In the genomic region with DNA sequence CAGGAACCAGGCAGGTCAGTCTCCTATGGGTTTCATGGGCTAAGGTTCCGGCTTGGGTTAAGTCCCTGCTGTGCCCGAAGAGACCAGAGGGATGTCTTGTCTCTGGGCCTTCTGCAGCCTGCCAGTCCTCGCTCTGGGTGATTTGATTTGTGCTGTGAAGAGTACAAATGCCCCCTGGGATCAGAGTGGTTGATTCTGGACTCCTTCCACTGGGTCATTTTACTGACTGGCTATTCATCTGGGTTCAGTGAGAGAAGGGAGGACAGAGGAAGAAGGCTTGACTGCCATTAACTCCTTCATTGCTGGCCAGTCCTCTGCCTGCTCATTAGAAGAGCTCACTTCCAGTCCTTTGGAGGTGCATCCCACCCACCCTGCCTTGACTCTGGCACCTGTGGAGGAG, we compare ENCODE assay signal across 14 mouse cellular contexts.
DNase-seq lines count a peak whose midpoint lies in the region; ATAC-seq and TF ChIP-seq lines count a peak whose summit lies in the region.
"Had no signal": no experiment of that assay in that cellular context is flagged by ENCODE, and none has a peak within 500 bp of the region (broad histone marks: within the 10 kb centered on the region; RNA-seq: fewer than 3 reads in every experiment).

No protein-coding gene starts in this region.

- intact Hi-C loops in heart, postnatal 10 days (cut with DNase I): no loop called here

- peak; percentile 41 for ATAC-seq in kidney, embryonic 15.5 days (replicated peaks; ENCODE audit: low FRiP score)
- no peak for ATAC-seq in stomach, embryonic 14.5 days (ENCODE audit: insufficient number of reproducible peaks, insufficient read depth, low FRiP score, low read depth)
- no peak for ATAC-seq in stomach, postnatal 0 days (ENCODE audit: low FRiP score, low TSS enrichment)
- ATAC-seq in megakaryocyte-erythroid progenitor cell, adult 5-6 weeks (replicated peaks; ENCODE audit: low FRiP score, low TSS enrichment, poor library complexity, severe bottlenecking): no peak
- ATAC-seq: forebrain, embryonic 16.5 days; liver, embryonic 12.5 days had no signal

- H3K4me3 ChIP-seq in kidney, embryonic 15.5 days (replicated peaks): no peak overlapping the region
- no peak overlapping the region for H3K4me3 ChIP-seq in kidney, adult 2 months (ENCODE audit: insufficient read depth, low read depth, low read length)
- H3K4me3 ChIP-seq in stomach, embryonic 14.5 days (ENCODE audit: low read depth, low read length): no peak overlapping the region
- no peak overlapping the region for H3K4me3 ChIP-seq in stomach, postnatal 0 days (ENCODE audit: low read depth, low read length)
- H3K4me3 ChIP-seq: gastrocnemius, adult 2 months; heart, embryonic 10.5 days; liver, embryonic 12.5 days had no signal

- no peak overlapping the region for H3K9ac ChIP-seq in kidney, embryonic 15.5 days
- no peak overlapping the region for H3K9ac ChIP-seq in stomach, embryonic 14.5 days (replicated peaks; ENCODE audit: low read depth, low read length)
- no peak overlapping the region for H3K9ac ChIP-seq in stomach, postnatal 0 days (ENCODE audit: low read length)
- H3K9ac ChIP-seq: liver, embryonic 12.5 days had no signal

- TF ChIP-seq CTCF in kidney, adult 2 months (conservative IDR thresholded peaks at IDR 0.05; ENCODE audit: insufficient read depth, insufficient read length, low read depth, low read length): no peak
- TF ChIP-seq CTCF in stomach, postnatal 0 days (IDR thresholded peaks at IDR 0.05; ENCODE audit: low read depth): no peak

- peak overlapping the region; percentile 91 for H3K27ac ChIP-seq in kidney, embryonic 15.5 days
- H3K27ac ChIP-seq in kidney, adult 2 months (ENCODE audit: insufficient read depth, low read depth, low read length): no peak overlapping the region
- H3K27ac ChIP-seq in stomach, embryonic 14.5 days (ENCODE audit: low read length): 0 out of 2 replicates have a peak overlapping the region, but pooled peaks have one; percentile 10
- H3K27ac ChIP-seq in stomach, postnatal 0 days (replicated peaks): no peak overlapping the region
- H3K27ac ChIP-seq: gastrocnemius, adult 2 months; heart, embryonic 10.5 days; liver, embryonic 12.5 days had no signal

- 32% methylated on average over 3 of the region's 3 CpGs for WGBS in kidney, embryonic 15.5 days
- WGBS in kidney, adult 2 months: 54% methylated on average over 3 of the region's 3 CpGs
- 66% methylated on average over 3 of the region's 3 CpGs for WGBS in stomach, embryonic 14.5 days
- WGBS in stomach, postnatal 0 days: 64% methylated on average over 3 of the region's 3 CpGs

- no peaks in the 10 kb centered on the region for H3K36me3 ChIP-seq in kidney, embryonic 15.5 days
- no peaks in the 10 kb centered on the region for H3K36me3 ChIP-seq in kidney, adult 2 months (ENCODE audit: control insufficient read depth, insufficient read depth, low read length)
- H3K36me3 ChIP-seq in stomach, embryonic 14.5 days (ENCODE audit: control insufficient read depth, insufficient read depth, low read length): no peaks in the 10 kb centered on the region
- H3K36me3 ChIP-seq in stomach, postnatal 0 days (ENCODE audit: control insufficient read depth, insufficient read depth, low read length): no peaks in the 10 kb centered on the region
- H3K36me3 ChIP-seq: heart, embryonic 10.5 days; liver, embryonic 12.5 days had no signal

- TF ChIP-seq EP300 in stomach, postnatal 0 days (optimal IDR thresholded peaks at IDR 0.05): no peak

- peak overlapping the region; percentile 27 for H3K4me2 ChIP-seq in kidney, embryonic 15.5 days
- no peak overlapping the region for H3K4me2 ChIP-seq in stomach, embryonic 14.5 days (replicated peaks; ENCODE audit: low read depth, low read length)
- H3K4me2 ChIP-seq in stomach, postnatal 0 days (replicated peaks; ENCODE audit: low read depth): no peak overlapping the region
- H3K4me2 ChIP-seq: liver, embryonic 12.5 days had no signal

- H3K27me3 ChIP-seq in kidney, embryonic 15.5 days: no peaks in the 10 kb centered on the region
- no peaks in the 10 kb centered on the region for H3K27me3 ChIP-seq in kidney, adult 2 months (replicated peaks; ENCODE audit: control insufficient read depth, insufficient read depth, low read length)
- no peaks in the 10 kb centered on the region for H3K27me3 ChIP-seq in stomach, embryonic 14.5 days (ENCODE audit: control insufficient read depth, insufficient read depth, low read length)
- H3K27me3 ChIP-seq in stomach, postnatal 0 days (ENCODE audit: control insufficient read depth, insufficient read depth, low read length): no peaks in the 10 kb centered on the region
- H3K27me3 ChIP-seq: liver, embryonic 12.5 days had no signal

- H3K9me3 ChIP-seq in kidney, embryonic 15.5 days (replicated peaks): no peaks in the 10 kb centered on the region
- no peaks in the 10 kb centered on the region for H3K9me3 ChIP-seq in stomach, embryonic 14.5 days (ENCODE audit: control insufficient read depth, low read depth, low read length)
- H3K9me3 ChIP-seq in stomach, postnatal 0 days (ENCODE audit: control insufficient read depth, low read length): no peaks in the 10 kb centered on the region
- H3K9me3 ChIP-seq: heart, embryonic 10.5 days; liver, embryonic 12.5 days had no signal

- peak; percentile 25 for DNase-seq in embryo, embryonic 10.5 days (ENCODE audit: low spot score)
- no peak for DNase-seq in embryo, embryonic 10 days (ENCODE audit: low spot score)
- no peak for DNase-seq in kidney, adult 2 months
- DNase-seq in stomach, postnatal 0 days (ENCODE audit: low spot score): no peak
- DNase-seq in heart, postnatal 10 days: no peak
- DNase-seq: adrenal gland, postnatal 25 days; B cell, adult 2 months; gastrocnemius, adult 2 months had no signal

- no peak for TF ChIP-seq POLR2A in kidney, adult 2 months (IDR thresholded peaks at IDR 0.05; ENCODE audit: low read depth, low read length)

- peaks cover 50% of the 10 kb centered on the region for H3K4me1 ChIP-seq in kidney, embryonic 15.5 days
- peaks cover 22% of the 10 kb centered on the region for H3K4me1 ChIP-seq in kidney, adult 2 months (ENCODE audit: control insufficient read depth, insufficient read depth, low read length)
- H3K4me1 ChIP-seq in stomach, embryonic 14.5 days (ENCODE audit: control insufficient read depth, insufficient read depth, low read length): peaks cover 18% of the 10 kb centered on the region
- H3K4me1 ChIP-seq in stomach, postnatal 0 days (replicated peaks; ENCODE audit: control insufficient read depth, insufficient read depth): no peaks in the 10 kb centered on the region
- H3K4me1 ChIP-seq: liver, embryonic 12.5 days had no signal

Comparison
In these comparisons a context has a peak if more than half of its experiments do, and no peak if none do; other contexts are left out.
1. H3K27ac ChIP-seq: peak in kidney, embryonic 15.5 days (single experiment) and stomach, embryonic 14.5 days (single experiment); none in kidney, adult 2 months (single experiment) and stomach, postnatal 0 days (single experiment).